Mouse (Mus musculus): Measurements from ENCODE around the gene Fam45a.
A peak's percentile ranks its signal among the peaks of the same experiment; 100 is the strongest.

Fam45a gene

GRCm38 (mm10) chr19:60811098-60812035, at the start of gene Fam45a:
TSS of gene Fam45a (plus strand) at chr19:60811585.
- peak; percentile 95 for DNase-seq

- DNase-seq, result no peak
Measured at GRCm38 (mm10) chr19:60773366-60773765, 38.0 kb upstream of the Fam45a start.

- no peak for DNase-seq
Measured at GRCm38 (mm10) chr19:60782034-60782433, 29.4 kb upstream of the Fam45a start.

- no peak for DNase-seq
Measured at GRCm38 (mm10) chr19:60784712-60785111, 26.7 kb upstream of the Fam45a start.

- DNase-seq, result no peak
Measured at GRCm38 (mm10) chr19:60787465-60788150, 23.8 kb upstream of the Fam45a start.

GRCm38 (mm10) chr19:60788214-60788960, 23.0 kb upstream of the Fam45a start:
- no peak for DNase-seq

- no peak for DNase-seq
Measured at GRCm38 (mm10) chr19:60789452-60789851, 21.9 kb upstream of the Fam45a start.

- peak; percentile 67 for DNase-seq
Measured at GRCm38 (mm10) chr19:60789919-60790506, 21.4 kb upstream of the Fam45a start.

GRCm38 (mm10) chr19:60790551-60791161, 20.7 kb upstream of the Fam45a start, which contains the start of gene Eif3a:
TSS of gene Eif3a (minus strand) at chr19:60790658.
- peak; percentile 95 for DNase-seq

- no peak for DNase-seq
Measured at GRCm38 (mm10) chr19:60791164-60791563, 20.2 kb upstream of the Fam45a start.

- no peak for DNase-seq
Measured at GRCm38 (mm10) chr19:60793170-60793707, 18.1 kb upstream of the Fam45a start.

GRCm38 (mm10) chr19:60795244-60795643, 16.1 kb upstream of the Fam45a start:
- no peak for DNase-seq

- no peak for DNase-seq
Measured at GRCm38 (mm10) chr19:60797415-60797814, 14.0 kb upstream of the Fam45a start.

GRCm38 (mm10) chr19:60799867-60800569, 11.4 kb upstream of the Fam45a start:
- no peak for DNase-seq

GRCm38 (mm10) chr19:60804903-60805302, 6.5 kb upstream of the Fam45a start:
- no peak for DNase-seq

- DNase-seq, result no peak
Measured at GRCm38 (mm10) chr19:60809927-60810326, 1.5 kb upstream of the Fam45a start.

- no peak for DNase-seq
Measured at GRCm38 (mm10) chr19:60812036-60812389, 628 bp downstream of the Fam45a start.

- DNase-seq, result no peak
Measured at GRCm38 (mm10) chr19:60813133-60813532, 1.7 kb downstream of the Fam45a start.

- no peak for DNase-seq
Measured at GRCm38 (mm10) chr19:60818677-60819076, 7.3 kb downstream of the Fam45a start.

- peak; percentile 83 for DNase-seq
Measured at GRCm38 (mm10) chr19:60837747-60838146, 26.4 kb downstream of the Fam45a start.

- DNase-seq, result no peak
Measured at GRCm38 (mm10) chr19:60843324-60843723, 31.9 kb downstream of the Fam45a start.

All from thymus, postnatal 14 days (tissue).